ENCODE assay signal across 33 mouse cellular contexts in genomic region chr13:53219889-53220288, GRCm38 (mm10).
"Had no signal": no experiment of that assay in that cellular context is flagged by ENCODE, and none has a peak within 500 bp of the region (broad histone marks: within the 10 kb centered on the region; RNA-seq: fewer than 3 reads in every experiment).

No protein-coding gene starts in this region.

- DNase-seq: heart, postnatal 10 days; heart, postnatal 14 days; heart, postnatal 4 days; kidney, adult 11 months; kidney, adult 18-20 months; kidney, adult 2 months; kidney, adult 8-10 months; kidney, adult 9 months; kidney, postnatal 10 days; kidney, postnatal 14 days; kidney, postnatal 25 days; kidney, postnatal 36 days; kidney, postnatal 4 days; layer of hippocampus, adult 9-11 months; layer of hippocampus, postnatal 36 days had no signal

- H3K36me3 ChIP-seq: heart, embryonic 13.5 days; heart, embryonic 15.5 days; hindbrain, embryonic 13.5 days; hindbrain, embryonic 15.5 days; intestine, embryonic 15.5 days; kidney, embryonic 15.5 days had no signal

- ATAC-seq: hindbrain, embryonic 16.5 days; hindbrain, postnatal 0 days; inflammation-experienced regulatory T-cells, adult 6 months; intestine, embryonic 15.5 days; intestine, embryonic 16.5 days had no signal

- H3K27ac ChIP-seq: heart, embryonic 13.5 days; heart, embryonic 15.5 days; hindbrain, embryonic 10.5 days; hindbrain, embryonic 12.5 days; hindbrain, embryonic 13.5 days; hindbrain, embryonic 14.5 days; hindbrain, embryonic 15.5 days; hindbrain, postnatal 0 days; intestine, embryonic 15.5 days; kidney, embryonic 15.5 days; kidney, postnatal 0 days; layer of hippocampus, adult 2 months; left cerebral cortex, adult 2 months had no signal

- H3K9ac ChIP-seq: heart, embryonic 12.5 days; heart, embryonic 13.5 days; heart, embryonic 15.5 days; hindbrain, embryonic 12.5 days; hindbrain, embryonic 13.5 days; hindbrain, embryonic 14.5 days; hindbrain, embryonic 15.5 days; intestine, embryonic 15.5 days; kidney, embryonic 15.5 days had no signal

- H3K4me1 ChIP-seq: hindbrain, embryonic 12.5 days; hindbrain, embryonic 15.5 days had no signal

- H3K4me3 ChIP-seq: heart, embryonic 12.5 days; heart, embryonic 13.5 days; heart, embryonic 15.5 days; hindbrain, embryonic 10.5 days; hindbrain, embryonic 12.5 days; hindbrain, embryonic 13.5 days; hindbrain, embryonic 15.5 days; intestine, embryonic 15.5 days; kidney, embryonic 15.5 days; layer of hippocampus, adult 2 months; left cerebral cortex, adult 2 months had no signal

- H3K9me3 ChIP-seq: heart, embryonic 13.5 days; heart, embryonic 15.5 days; hindbrain, embryonic 15.5 days; intestine, embryonic 15.5 days had no signal

- H3K4me2 ChIP-seq: heart, embryonic 11.5 days; heart, embryonic 12.5 days; heart, embryonic 13.5 days; heart, embryonic 15.5 days; hindbrain, embryonic 12.5 days; hindbrain, embryonic 13.5 days; hindbrain, embryonic 14.5 days; hindbrain, embryonic 15.5 days; intestine, embryonic 15.5 days; kidney, embryonic 15.5 days had no signal

- H3K27me3 ChIP-seq: heart, embryonic 12.5 days; heart, embryonic 13.5 days; heart, embryonic 15.5 days; hindbrain, embryonic 12.5 days; hindbrain, embryonic 13.5 days; hindbrain, embryonic 15.5 days; intestine, embryonic 15.5 days; kidney, embryonic 15.5 days had no signal
